Mouse (Mus musculus): Measurements from ENCODE around the gene Rcn1.

DNA sequence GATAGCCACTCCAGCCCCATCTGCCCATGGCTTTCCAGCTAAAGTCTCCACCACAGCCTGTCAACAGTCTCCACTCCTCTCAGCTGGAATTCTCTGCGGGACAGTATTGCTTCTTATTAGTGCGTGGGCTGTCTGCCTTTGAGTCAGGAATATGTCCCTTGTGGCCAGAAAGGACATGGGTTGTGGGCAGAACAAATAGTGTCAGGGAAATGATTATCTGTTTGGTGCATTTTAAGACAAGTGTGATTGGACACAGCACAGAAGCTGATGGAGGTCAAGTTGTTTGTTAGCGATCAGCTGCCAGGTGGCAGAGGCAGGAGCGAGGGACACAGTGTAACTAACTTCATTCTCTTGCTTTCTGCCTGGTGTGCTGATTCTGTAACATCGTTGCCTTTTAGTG is 42.3 kb downstream of the Rcn1 start:
- TF ChIP-seq CTCF (IDR thresholded peaks at IDR 0.05; ENCODE audit: control insufficient read depth, insufficient read depth, low read length): no peak
- no peak for TF ChIP-seq POLR2A (IDR thresholded peaks at IDR 0.05; ENCODE audit: borderline replicate concordance, control insufficient read depth, low read depth, low read length)
